Mouse (Mus musculus): Measurements from ENCODE around the gene Aatk. TPM values are rescaled to one million over a fixed set of nuclear protein-coding genes. Genes with fewer than 3 reads are reported as not detected.

Aatk gene
- polyA plus RNA-seq, 1 experiment, result 0.81 TPM

GRCm38 (mm10) chr11:120002041-120002440 is 44.9 kb downstream of the Aatk start:
- Histone ChIP-seq H3K27me3 (ENCODE audit: control insufficient read depth, insufficient read depth, low read length, poor library complexity, severe bottlenecking) (no peaks in the 10 kb centered on the region), H3K27ac (ENCODE audit: insufficient read depth, low read length) (no peak overlapping the region), H3K4me1 (ENCODE audit: control insufficient read depth, insufficient read depth, low read length) (no peaks in the 10 kb centered on the region), H3K9ac (ENCODE audit: low read depth, poor library complexity, severe bottlenecking) (no peak overlapping the region), H3K4me3 (ENCODE audit: low read depth, low read length) (no peak overlapping the region), H3K9me3 (replicated peaks; ENCODE audit: control insufficient read depth, insufficient read depth, low read length, poor library complexity, severe bottlenecking) (no peaks in the 10 kb centered on the region), H3K36me3 (ENCODE audit: control insufficient read depth, insufficient read depth, low read length, poor library complexity, severe bottlenecking) (no peaks in the 10 kb centered on the region)
- TF ChIP-seq POLR2A (IDR thresholded peaks at IDR 0.05; ENCODE audit: insufficient read depth, low read length), result no peak
- no peak for TF ChIP-seq EP300 (IDR thresholded peaks at IDR 0.05; ENCODE audit: insufficient read depth, low read depth, low read length)
- TF ChIP-seq CTCF (IDR thresholded peaks at IDR 0.05; ENCODE audit: low read depth, low read length), result no peak

- Histone ChIP-seq H3K36me3 (ENCODE audit: control insufficient read depth, insufficient read depth, low read length, poor library complexity, severe bottlenecking) (no peaks in the 10 kb centered on the region), H3K4me3 (ENCODE audit: low read depth, low read length) (no peak overlapping the region), H3K4me1 (ENCODE audit: control insufficient read depth, insufficient read depth, low read length) (no peaks in the 10 kb centered on the region), H3K27me3 (ENCODE audit: control insufficient read depth, insufficient read depth, low read length, poor library complexity, severe bottlenecking) (no peaks in the 10 kb centered on the region), H3K9me3 (replicated peaks; ENCODE audit: control insufficient read depth, insufficient read depth, low read length, poor library complexity, severe bottlenecking) (no peaks in the 10 kb centered on the region), H3K9ac (ENCODE audit: low read depth, poor library complexity, severe bottlenecking) (no peak overlapping the region), H3K27ac (ENCODE audit: insufficient read depth, low read length) (no peak overlapping the region)
- TF ChIP-seq EP300 (IDR thresholded peaks at IDR 0.05; ENCODE audit: insufficient read depth, low read depth, low read length) (no peak), CTCF (IDR thresholded peaks at IDR 0.05; ENCODE audit: low read depth, low read length) (no peak), POLR2A (IDR thresholded peaks at IDR 0.05; ENCODE audit: insufficient read depth, low read length) (no peak)
Observed at GRCm38 (mm10) chr11:119997351-119997750, 49.6 kb downstream of the Aatk start.

- no peaks in the 10 kb centered on the region for H3K27me3 ChIP-seq (ENCODE audit: control insufficient read depth, insufficient read depth, low read length, poor library complexity, severe bottlenecking)
- H3K9me3 ChIP-seq (replicated peaks; ENCODE audit: control insufficient read depth, insufficient read depth, low read length, poor library complexity, severe bottlenecking), result no peaks in the 10 kb centered on the region
- no peak overlapping the region for H3K9ac ChIP-seq (ENCODE audit: low read depth, poor library complexity, severe bottlenecking)
- no peaks in the 10 kb centered on the region for H3K36me3 ChIP-seq (ENCODE audit: control insufficient read depth, insufficient read depth, low read length, poor library complexity, severe bottlenecking)
- H3K27ac ChIP-seq (ENCODE audit: insufficient read depth, low read length), result no peak overlapping the region
- no peaks in the 10 kb centered on the region for H3K4me1 ChIP-seq (ENCODE audit: control insufficient read depth, insufficient read depth, low read length)
- H3K4me3 ChIP-seq (ENCODE audit: low read depth, low read length), result no peak overlapping the region
- TF ChIP-seq CTCF (IDR thresholded peaks at IDR 0.05; ENCODE audit: low read depth, low read length) (peak; percentile 91), POLR2A (IDR thresholded peaks at IDR 0.05; ENCODE audit: insufficient read depth, low read length) (no peak)
Observed at GRCm38 (mm10) chr11:119991338-119991678, 55.7 kb downstream of the Aatk start.

- Histone ChIP-seq H3K9ac (ENCODE audit: low read depth, poor library complexity, severe bottlenecking) (no peak overlapping the region), H3K27ac (ENCODE audit: insufficient read depth, low read length) (no peak overlapping the region), H3K9me3 (replicated peaks; ENCODE audit: control insufficient read depth, insufficient read depth, low read length, poor library complexity, severe bottlenecking) (no peaks in the 10 kb centered on the region), H3K36me3 (ENCODE audit: control insufficient read depth, insufficient read depth, low read length, poor library complexity, severe bottlenecking) (no peaks in the 10 kb centered on the region), H3K27me3 (ENCODE audit: control insufficient read depth, insufficient read depth, low read length, poor library complexity, severe bottlenecking) (no peaks in the 10 kb centered on the region), H3K4me3 (ENCODE audit: low read depth, low read length) (no peak overlapping the region), H3K4me1 (ENCODE audit: control insufficient read depth, insufficient read depth, low read length) (no peaks in the 10 kb centered on the region)
- TF ChIP-seq CTCF (IDR thresholded peaks at IDR 0.05; ENCODE audit: low read depth, low read length) (no peak), POLR2A (IDR thresholded peaks at IDR 0.05; ENCODE audit: insufficient read depth, low read length) (no peak), EP300 (IDR thresholded peaks at IDR 0.05; ENCODE audit: insufficient read depth, low read depth, low read length) (no peak)
Observed at GRCm38 (mm10) chr11:119990658-119991337, 56.2 kb downstream of the Aatk start.

GRCm38 (mm10) chr11:119989115-119989564 is 57.8 kb downstream of the Aatk start:
- Histone ChIP-seq H3K9me3 (replicated peaks; ENCODE audit: control insufficient read depth, insufficient read depth, low read length, poor library complexity, severe bottlenecking) (no peaks in the 10 kb centered on the region), H3K27me3 (ENCODE audit: control insufficient read depth, insufficient read depth, low read length, poor library complexity, severe bottlenecking) (no peaks in the 10 kb centered on the region), H3K4me1 (ENCODE audit: control insufficient read depth, insufficient read depth, low read length) (no peaks in the 10 kb centered on the region), H3K27ac (ENCODE audit: insufficient read depth, low read length) (no peak overlapping the region), H3K9ac (ENCODE audit: low read depth, poor library complexity, severe bottlenecking) (no peak overlapping the region), H3K36me3 (ENCODE audit: control insufficient read depth, insufficient read depth, low read length, poor library complexity, severe bottlenecking) (no peaks in the 10 kb centered on the region), H3K4me3 (ENCODE audit: low read depth, low read length) (no peak overlapping the region)
- TF ChIP-seq EP300 (IDR thresholded peaks at IDR 0.05; ENCODE audit: insufficient read depth, low read depth, low read length) (no peak), CTCF (IDR thresholded peaks at IDR 0.05; ENCODE audit: low read depth, low read length) (no peak), POLR2A (IDR thresholded peaks at IDR 0.05; ENCODE audit: insufficient read depth, low read length) (no peak)

- Histone ChIP-seq H3K36me3 (ENCODE audit: control insufficient read depth, insufficient read depth, low read length, poor library complexity, severe bottlenecking) (no peaks in the 10 kb centered on the region), H3K27ac (ENCODE audit: insufficient read depth, low read length) (no peak overlapping the region), H3K27me3 (ENCODE audit: control insufficient read depth, insufficient read depth, low read length, poor library complexity, severe bottlenecking) (no peaks in the 10 kb centered on the region), H3K4me3 (ENCODE audit: low read depth, low read length) (no peak overlapping the region), H3K9ac (ENCODE audit: low read depth, poor library complexity, severe bottlenecking) (no peak overlapping the region), H3K9me3 (replicated peaks; ENCODE audit: control insufficient read depth, insufficient read depth, low read length, poor library complexity, severe bottlenecking) (no peaks in the 10 kb centered on the region), H3K4me1 (ENCODE audit: control insufficient read depth, insufficient read depth, low read length) (no peaks in the 10 kb centered on the region)
- TF ChIP-seq EP300 (IDR thresholded peaks at IDR 0.05; ENCODE audit: insufficient read depth, low read depth, low read length), result no peak
- no peak for TF ChIP-seq POLR2A (IDR thresholded peaks at IDR 0.05; ENCODE audit: insufficient read depth, low read length)
- no peak for TF ChIP-seq CTCF (IDR thresholded peaks at IDR 0.05; ENCODE audit: low read depth, low read length)
Observed at GRCm38 (mm10) chr11:119988391-119988790, 58.6 kb downstream of the Aatk start.
